Mouse (Mus musculus) embryonic facial prominence, embryonic 11.5 days (tissue): ENCODE measurements around the gene Wdr73. TPM values are rescaled to one million over a fixed set of nuclear protein-coding genes. Genes with fewer than 3 reads are reported as not detected.

Experiments used
- ATAC-seq: fragments of 200-750 bp; cut with Nextera tagmentation; replicated peaks from 2 replicates; pipeline ENCODE4 v1.8.0; 2017; ENCODE audit warnings: low read depth; ENCODE audit not compliant: insufficient number of reproducible peaks, low FRiP score, low TSS enrichment
- DNase-seq: peaks from one replicate; pipeline ENCODE4 v3.0.0-alpha.2; 2015; ENCODE audit warnings: low spot score
- H3K27ac ChIP-seq: fragments of 300-500 bp; sonication (generic); replicated peaks from 2 replicates; pipeline ENCODE4 v1.5.1; 2014; ENCODE audit warnings: mild to moderate bottlenecking, low read depth, low read length, control low read depth
- H3K27me3 ChIP-seq: fragments of 300-500 bp; sonication (generic); 2 replicates; pipeline ENCODE4 v1.6.1; 2014; ENCODE audit warnings: mild to moderate bottlenecking, low read length, moderate library complexity, mixed read lengths; ENCODE audit not compliant: control insufficient read depth, insufficient read depth
- H3K36me3 ChIP-seq: fragments of 300-500 bp; sonication (generic); replicated peaks from 2 replicates; pipeline ENCODE4 v1.6.1; 2014; ENCODE audit warnings: low read depth, mild to moderate bottlenecking, low read length, moderate library complexity, mixed read lengths; ENCODE audit not compliant: control insufficient read depth, insufficient read depth
- H3K4me1 ChIP-seq: fragments of 300-500 bp; sonication (generic); 2 replicates; pipeline ENCODE4 v1.6.1; 2014; ENCODE audit warnings: low read length, mixed read lengths; ENCODE audit not compliant: control insufficient read depth, insufficient read depth
- H3K4me2 ChIP-seq: fragments of 300-500 bp; sonication (generic); 2 replicates; pipeline ENCODE4 v1.6.1; 2014; ENCODE audit warnings: low read depth, mild to moderate bottlenecking, control low read depth, low read length, moderate library complexity
- H3K4me3 ChIP-seq: fragments of 300-500 bp; sonication (generic); 2 replicates; pipeline ENCODE4 v1.5.1; 2014; ENCODE audit warnings: low read depth, low read length, control low read depth
- H3K9ac ChIP-seq: fragments of 300-500 bp; sonication (generic); replicated peaks from 2 replicates; pipeline ENCODE4 v1.6.1; 2014; ENCODE audit warnings: mild to moderate bottlenecking, control low read depth, low read length
- H3K9me3 ChIP-seq: fragments of 300-500 bp; sonication (generic); replicated peaks from 2 replicates; pipeline ENCODE4 v1.6.1; 2016; ENCODE audit warnings: mild to moderate bottlenecking, low read length, inconsistent platforms, mixed read lengths; ENCODE audit not compliant: control insufficient read depth
- WGBS: fragments of 180-500 bp; shearing (Covaris S2); extraction: QIAGEN DNeasy Blood & Tissue Kit; methylation state at CpG from one replicate; pipeline ENCODE4 v1.1.7; 2014; 5-methylcytosine and 5-hydroxymethylcytosine counted together
- polyA plus RNA-seq: library from polyadenylated mRNA; unstranded; fragments of >200 nt; fragmentation: Nextera tagmentation; extraction: Ambion mirVana; gene quantifications from 2 replicates; pipeline ENCODE4 v1.2.1, GENCODE M21; 2014

Gene Wdr73
- polyA plus RNA-seq, 1 experiment from 2014 or later: 33.0 TPM

DNA sequence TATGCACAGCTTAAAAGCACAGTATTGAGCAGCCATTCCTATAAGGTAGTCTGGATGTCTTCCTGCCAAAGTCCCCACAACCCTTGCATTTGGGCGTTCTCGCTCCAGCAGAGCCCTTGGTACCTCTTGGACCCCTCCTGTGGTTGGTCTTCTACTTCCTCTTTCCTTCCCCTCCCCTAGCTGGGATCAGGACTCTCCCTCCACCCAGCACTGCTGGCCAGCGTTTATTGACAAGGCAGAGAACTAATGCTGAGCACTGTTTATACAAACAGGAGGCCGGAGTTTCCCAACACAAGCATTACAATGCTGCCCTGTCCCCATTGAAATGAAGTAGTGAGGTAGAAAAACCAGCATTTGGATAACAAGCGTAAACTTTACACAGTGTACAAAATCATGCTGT, 28.0 kb downstream of the Wdr73 start:
- H3K36me3 ChIP-seq: peaks cover 13% of the 10 kb centered on the region
- H3K4me3 ChIP-seq: no peak overlapping the region
- no peak overlapping the region for H3K9ac ChIP-seq
- H3K27me3 ChIP-seq: 0 out of 2 replicates have a peak, but pooled peaks cover 3% of the 10 kb centered on the region
- H3K9me3 ChIP-seq: no peaks in the 10 kb centered on the region
- no peak overlapping the region for H3K4me2 ChIP-seq
- WGBS: 82% methylated on average over 5 of the region's 5 CpGs
- ATAC-seq (no peak), DNase-seq (no peak)
- H3K27ac ChIP-seq: no peak overlapping the region
- H3K4me1 ChIP-seq: no peaks in the 10 kb centered on the region

DNA sequence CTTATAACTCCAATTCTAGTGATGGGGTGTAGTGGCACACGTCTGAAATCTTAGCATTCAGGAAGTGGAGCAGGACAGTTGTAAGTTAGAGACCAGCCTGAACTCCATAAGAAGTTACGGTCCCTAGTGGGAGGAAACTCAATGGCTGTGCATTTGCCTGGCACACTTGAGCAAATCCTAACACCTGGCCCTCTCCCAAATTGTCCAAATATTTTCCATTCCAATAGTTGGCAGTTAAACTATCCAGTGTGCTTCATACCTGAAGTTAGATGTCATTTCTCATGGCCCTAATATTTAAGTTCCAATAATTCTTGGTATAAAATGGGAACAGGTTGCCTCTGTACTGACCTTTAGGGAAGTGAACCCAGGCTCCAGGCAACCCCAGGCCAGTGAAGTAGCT, 32.4 kb downstream of the Wdr73 start:
- H3K27me3 ChIP-seq: no peaks in the 10 kb centered on the region
- H3K27ac ChIP-seq: no peak overlapping the region
- ATAC-seq (no peak), DNase-seq (no peak)
- H3K9ac ChIP-seq: no peak overlapping the region
- WGBS: 99% methylated on average over 2 of the region's 2 CpGs
- H3K9me3 ChIP-seq: no peaks in the 10 kb centered on the region
- H3K4me3 ChIP-seq: no peak overlapping the region
- H3K4me1 ChIP-seq: no peaks in the 10 kb centered on the region
- H3K4me2 ChIP-seq: no peak overlapping the region
- peaks cover 11% of the 10 kb centered on the region for H3K36me3 ChIP-seq

DNA sequence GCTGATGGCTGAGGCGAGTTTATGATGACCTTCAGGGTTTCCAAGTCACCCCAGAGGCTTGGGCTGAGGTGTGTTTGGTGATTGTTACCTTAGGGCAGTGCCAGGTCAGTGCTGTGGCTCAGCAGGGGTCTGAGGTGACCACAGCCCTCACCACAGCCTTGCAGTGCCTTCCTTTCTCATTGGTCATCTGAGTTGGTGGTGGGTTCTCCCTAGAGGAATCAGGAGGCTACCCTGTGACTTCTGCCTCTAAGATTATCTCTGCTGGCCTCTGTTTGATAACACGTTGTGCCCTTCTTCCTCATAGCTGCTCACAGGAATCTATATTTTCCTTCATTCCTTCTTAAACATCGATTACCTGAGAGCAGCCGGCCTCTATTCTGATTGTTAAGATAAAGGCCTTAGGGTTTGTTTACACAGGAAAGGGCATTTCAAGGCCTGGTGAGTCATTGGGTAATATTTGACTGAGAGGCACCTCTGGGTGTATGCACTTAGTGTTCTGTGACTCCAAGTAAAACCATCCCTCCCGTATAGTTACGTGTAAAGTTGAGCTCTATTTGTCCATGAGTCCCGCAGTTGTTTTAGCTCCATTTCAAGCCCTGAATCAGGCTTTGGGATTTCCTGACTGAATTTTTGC, 34.4 kb downstream of the Wdr73 start:
- H3K27ac ChIP-seq: no peak overlapping the region
- no peak overlapping the region for H3K9ac ChIP-seq
- no peaks in the 10 kb centered on the region for H3K9me3 ChIP-seq
- no peak overlapping the region for H3K4me2 ChIP-seq
- ATAC-seq (no peak), DNase-seq (no peak)
- peaks cover 6% of the 10 kb centered on the region for H3K36me3 ChIP-seq
- no peaks in the 10 kb centered on the region for H3K27me3 ChIP-seq
- WGBS: 82% methylated on average over 7 of the region's 7 CpGs
- H3K4me3 ChIP-seq: no peak overlapping the region
- no peaks in the 10 kb centered on the region; the same call in none of the 2 replicates for H3K4me1 ChIP-seq

DNA sequence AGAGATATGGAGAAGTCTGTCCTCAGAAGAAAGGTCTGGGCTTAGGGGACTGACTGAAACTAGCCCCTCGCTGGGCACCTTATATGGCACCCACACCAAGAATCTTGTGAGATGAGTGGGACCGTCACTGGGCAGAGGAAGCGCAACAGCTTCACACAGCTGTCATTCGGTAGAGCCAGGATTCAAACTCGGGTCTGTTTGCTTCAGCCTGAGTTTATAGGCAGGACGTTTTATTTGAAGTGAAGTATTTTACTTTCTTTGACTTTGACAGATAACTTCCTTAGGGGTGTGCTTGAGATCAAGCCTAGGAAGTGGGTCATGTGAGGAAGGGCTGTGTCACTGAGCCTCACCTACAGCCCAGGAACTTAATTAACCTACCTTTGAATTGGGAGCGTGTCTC, 35.5 kb downstream of the Wdr73 start:
- no peak for DNase-seq

DNA sequence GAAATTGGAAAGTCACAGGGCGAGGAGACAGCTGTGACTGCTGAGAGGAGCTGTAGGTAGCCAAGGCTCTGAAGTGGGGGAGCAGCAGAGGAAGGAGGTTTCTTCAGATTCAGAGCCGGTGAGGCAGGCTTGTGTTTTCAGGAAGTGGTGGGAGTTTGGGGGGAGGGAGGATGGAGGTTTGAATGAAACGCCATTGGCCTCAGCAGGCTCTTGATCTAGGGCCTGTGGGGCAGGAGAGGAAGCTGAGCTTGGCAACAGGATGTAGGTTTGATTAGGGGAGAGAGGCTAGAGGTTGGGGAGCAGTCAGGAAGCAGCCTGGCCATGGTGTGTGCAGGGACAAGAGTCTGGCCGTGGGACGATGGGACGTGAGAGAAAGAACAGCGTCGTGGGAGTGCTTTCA, 36.2 kb downstream of the Wdr73 start:
- H3K9ac ChIP-seq: no peak overlapping the region
- 72% methylated on average over 8 of the region's 8 CpGs for WGBS
- no peaks in the 10 kb centered on the region for H3K27me3 ChIP-seq
- no peaks in the 10 kb centered on the region for H3K9me3 ChIP-seq
- ATAC-seq (no peak), DNase-seq (no peak)
- no peaks in the 10 kb centered on the region; the same call in none of the 2 replicates for H3K4me1 ChIP-seq
- H3K4me3 ChIP-seq: no peak overlapping the region
- H3K4me2 ChIP-seq: no peak overlapping the region
- peaks cover 2% of the 10 kb centered on the region for H3K36me3 ChIP-seq
- no peak overlapping the region for H3K27ac ChIP-seq

More for the DNA sequence above, 35.5 kb downstream of the Wdr73 start:
- WGBS: 93% methylated on average over 7 of the region's 7 CpGs
- Histone ChIP-seq H3K36me3 (peaks cover 2% of the 10 kb centered on the region), H3K4me1 (no peaks in the 10 kb centered on the region; the same call in none of the 2 replicates), H3K9me3 (no peaks in the 10 kb centered on the region), H3K9ac (no peak overlapping the region), H3K4me3 (no peak overlapping the region), H3K27me3 (no peaks in the 10 kb centered on the region), H3K4me2 (no peak overlapping the region), H3K27ac (no peak overlapping the region)
- no peak for ATAC-seq

DNA sequence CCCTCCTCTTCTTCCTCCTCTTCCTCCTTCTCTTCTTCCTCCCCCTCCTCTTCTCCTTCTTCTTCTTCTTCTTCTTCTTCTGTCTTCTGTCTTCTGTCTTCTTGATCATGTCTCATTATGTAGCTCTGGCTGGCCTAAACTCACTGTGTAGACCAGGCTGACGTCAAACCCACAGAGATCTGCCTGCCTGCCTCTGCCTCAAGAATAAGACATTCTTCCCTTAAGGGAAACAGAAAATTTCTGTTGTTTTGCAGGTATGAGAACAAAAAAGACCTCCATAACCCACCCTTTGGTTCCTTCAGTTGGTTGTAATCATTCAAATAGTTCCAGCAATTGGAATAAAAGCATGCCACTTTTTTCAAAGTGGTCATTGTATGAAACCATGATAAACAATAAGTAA, 36.9 kb downstream of the Wdr73 start:
- Histone ChIP-seq H3K9ac (no peak overlapping the region), H3K4me3 (no peak overlapping the region), H3K27ac (no peak overlapping the region), H3K27me3 (no peaks in the 10 kb centered on the region), H3K36me3 (peaks cover 2% of the 10 kb centered on the region), H3K4me1 (no peaks in the 10 kb centered on the region; the same call in none of the 2 replicates), H3K9me3 (no peaks in the 10 kb centered on the region), H3K4me2 (no peak overlapping the region)
- WGBS: 73% methylated on average over 1 of the region's 1 CpGs
- no peak for DNase-seq
- no peak for ATAC-seq

DNA sequence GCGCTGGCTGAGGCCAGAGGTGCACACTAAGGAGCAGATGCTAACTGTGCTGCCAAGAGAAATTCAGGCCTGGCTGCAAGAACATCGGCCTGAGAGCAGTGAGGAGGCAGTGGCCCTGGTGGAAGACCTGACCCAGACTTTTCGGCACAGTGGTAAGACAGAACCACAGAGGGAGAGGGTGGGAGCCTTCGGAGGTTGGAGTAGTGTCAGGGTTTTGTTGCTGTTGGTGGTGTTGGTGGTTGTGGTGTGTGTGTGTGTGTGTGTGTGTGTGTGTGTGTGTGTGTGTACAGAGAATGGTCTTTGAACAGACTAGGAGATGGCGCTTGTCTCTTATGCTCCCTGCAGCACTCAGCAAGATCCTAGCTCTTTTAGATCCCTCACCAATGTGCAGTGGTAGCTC, 37.5 kb downstream of the Wdr73 start:
- H3K4me2 ChIP-seq: no peak overlapping the region
- no peak for DNase-seq

DNA sequence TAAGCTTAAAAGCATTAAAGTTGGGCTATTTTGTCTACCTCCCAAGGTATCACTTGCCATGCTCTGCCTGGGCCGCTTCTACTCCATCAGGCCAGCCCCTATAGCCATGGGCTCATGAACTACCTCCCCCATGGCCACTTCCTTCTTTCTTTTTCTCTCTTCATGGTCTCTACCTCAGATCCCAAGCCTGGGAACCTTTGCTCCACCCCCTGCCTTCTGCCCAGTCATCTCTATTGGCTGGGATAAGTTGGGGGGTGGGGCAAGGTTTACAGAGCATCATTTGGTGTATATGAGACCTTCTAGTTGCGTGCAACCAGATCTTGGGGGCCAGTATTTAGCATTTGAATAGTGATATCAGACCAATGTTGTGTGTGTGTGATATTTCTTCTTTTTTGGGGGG, 38.6 kb downstream of the Wdr73 start:
- no peaks in the 10 kb centered on the region; the same call in none of the 2 replicates for H3K4me1 ChIP-seq
- H3K27me3 ChIP-seq: no peaks in the 10 kb centered on the region
- no peak for DNase-seq
- H3K9ac ChIP-seq: no peak overlapping the region
- no peak overlapping the region for H3K27ac ChIP-seq
- 90% methylated on average over 2 of the region's 2 CpGs for WGBS
- H3K4me2 ChIP-seq: no peak overlapping the region
- no peaks in the 10 kb centered on the region for H3K9me3 ChIP-seq
- no peaks in the 10 kb centered on the region; the same call in none of the 2 replicates for H3K36me3 ChIP-seq
- no peak for ATAC-seq
- no peak overlapping the region for H3K4me3 ChIP-seq

More for the DNA sequence above, 37.5 kb downstream of the Wdr73 start:
- Histone ChIP-seq H3K27me3 (no peaks in the 10 kb centered on the region), H3K9me3 (no peaks in the 10 kb centered on the region), H3K4me3 (no peak overlapping the region), H3K36me3 (peaks cover 2% of the 10 kb centered on the region), H3K4me1 (no peaks in the 10 kb centered on the region; the same call in none of the 2 replicates), H3K9ac (no peak overlapping the region), H3K27ac (no peak overlapping the region)
- ATAC-seq: no peak
- 88% methylated on average over 5 of the region's 5 CpGs for WGBS
